Mouse (Mus musculus) CD4-positive, CD25-positive, alpha-beta regulatory T cell, adult 4 months (primary cell): ENCODE measurements around the gene Rbm12b1. TPM values are rescaled to one million over a fixed set of nuclear protein-coding genes. Genes with fewer than 3 reads are reported as not detected.
"Not testable (repeated sequence)": the region's sequence is repeated elsewhere in the genome, so short reads cannot be mapped to it uniquely, and the experiment has no call there.

Experiments
- ATAC-seq: one replicate; pipeline ENCODE4 v1.8.0; 2017
- polyA plus RNA-seq, 2 experiments: library from polyadenylated mRNA; unstranded; fragments of 100-300 nt; shearing (Covaris generic); gene quantifications; one replicate each; pipeline ENCODE4 v1.2.1; 2017

Gene Rbm12b1
- polyA plus RNA-seq, result 10 to 100 TPM in 1 of 2 experiments, 1 to 10 TPM in 1; 9.2 to 10.3 TPM

- peak; percentile 90 for ATAC-seq
These were observed at the start of gene Rbm12b1 for GRCm38 (mm10) chr4:12140141-12140567. TSS of gene Rbm12b1 (plus strand) at chr4:12140264.

- ATAC-seq, result peak; percentile 57
These were observed 563 bp downstream of the Rbm12b1 start for GRCm38 (mm10) chr4:12140592-12141062.

- ATAC-seq, result not testable (repeated sequence)
These were observed 1.5 kb downstream of the Rbm12b1 start for GRCm38 (mm10) chr4:12141516-12141915.

GRCm38 (mm10) chr4:12147660-12148059 is 7.6 kb downstream of the Rbm12b1 start:
- no peak for ATAC-seq

DNA sequence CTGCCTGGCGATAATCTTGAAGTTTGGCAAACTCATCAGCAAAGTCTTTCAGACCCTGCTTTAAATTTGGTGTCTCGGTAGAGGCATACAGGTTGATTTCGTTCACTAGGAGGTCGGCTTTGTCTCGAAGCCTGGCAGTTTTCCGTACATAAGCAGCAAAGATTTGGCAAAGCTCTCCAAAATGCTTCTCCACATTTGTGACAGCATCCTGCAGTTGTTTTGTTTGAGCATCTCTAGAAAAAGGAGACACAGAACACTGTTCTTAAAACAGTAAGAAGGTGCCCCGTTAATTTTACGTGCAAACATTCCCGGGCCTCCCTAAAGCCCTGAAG is 30.9 kb downstream of the Rbm12b1 start:
- no peak for ATAC-seq

DNA sequence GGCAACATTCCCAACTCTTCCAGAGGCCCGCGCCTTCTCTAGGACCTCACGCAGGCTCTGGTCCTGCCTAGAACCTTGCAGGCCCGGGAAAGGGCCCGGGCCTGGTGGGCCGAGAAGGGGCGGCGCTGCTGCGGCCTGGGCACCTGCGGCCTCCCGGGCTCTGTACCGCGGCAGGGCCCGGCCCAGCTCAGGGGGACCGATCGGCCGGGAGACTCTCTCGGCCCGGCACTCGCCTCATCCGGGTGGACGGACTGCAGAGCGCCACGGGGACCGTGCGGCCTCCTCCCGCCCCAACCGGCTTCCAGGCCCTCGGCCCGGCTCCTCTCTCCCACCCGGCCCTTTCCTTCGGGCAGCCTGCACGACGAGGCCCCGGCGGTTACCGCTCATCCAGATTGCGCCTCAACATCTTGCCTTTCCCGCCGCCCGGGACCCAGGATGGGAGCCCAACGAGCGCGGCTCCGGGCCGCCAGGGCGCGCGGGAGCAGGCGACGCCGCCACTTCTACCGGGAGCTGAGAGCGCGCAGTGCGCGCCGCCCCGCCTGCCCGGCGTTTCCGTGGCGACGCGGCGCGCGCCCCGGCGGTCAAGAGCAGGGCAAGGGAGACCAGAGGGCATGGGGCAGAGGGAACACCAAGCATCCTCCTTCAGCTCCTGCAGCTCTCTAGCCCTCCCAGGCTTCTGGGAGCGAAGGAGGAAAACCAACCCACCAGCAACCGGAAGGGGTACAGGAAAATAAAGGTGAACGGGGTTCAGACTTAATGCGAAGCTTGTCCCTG is 31.4 kb downstream of the Rbm12b1 start, which contains the start of gene Fam92a:
TSS of gene Fam92a (minus strand) at position 698 of the 774 bp plus-strand sequence.
- ATAC-seq, result peak; percentile 64

- ATAC-seq, result no peak
These were observed 38.9 kb downstream of the Rbm12b1 start for GRCm38 (mm10) chr4:12178992-12179391.

Other genes with a start within 250 kb of the Rbm12b1 start
- gene Gm10604, start 159.0 kb upstream of the Rbm12b1 start, polyA plus RNA-seq, result 1 to 10 TPM in 1 of 2 experiments, not detected in 1; 1.4 TPM
- 10 to 100 TPM; 14.3 to 19.6 TPM for gene Rbm12b2, start 50.8 kb upstream of the Rbm12b1 start, polyA plus RNA-seq
- gene Fam92a, start 31.8 kb downstream of the Rbm12b1 start, polyA plus RNA-seq, result 10 to 100 TPM; 18.7 to 20.1 TPM